Mouse (Mus musculus) heart, postnatal 0 days (tissue): Measurements from ENCODE around the gene St6galnac4. TPM values are rescaled to one million over a fixed set of nuclear protein-coding genes. Genes with fewer than 3 reads are reported as not detected.

Experiments used
- ATAC-seq: fragments of 200-750 bp; cut with Nextera tagmentation; 2 replicates; pipeline ENCODE4 v1.8.0; 2017; ENCODE audit warnings: low read depth, moderate number of reproducible peaks, moderate library complexity; ENCODE audit not compliant: insufficient read depth
- DNase-seq: peaks from one replicate; pipeline ENCODE4 v3.0.0-alpha.2; 2016; ENCODE audit warnings: low spot score
- H3K27ac ChIP-seq: fragments of 300-500 bp; sonication (generic); 2 replicates; pipeline ENCODE4 v1.5.1; 2014; ENCODE audit warnings: low read depth, mild to moderate bottlenecking
- H3K27me3 ChIP-seq: fragments of 300-500 bp; sonication (generic); 2 replicates; pipeline ENCODE4 v1.6.1; 2014; ENCODE audit warnings: low read length, mixed read lengths; ENCODE audit not compliant: control insufficient read depth, insufficient read depth
- H3K36me3 ChIP-seq: fragments of 300-500 bp; sonication (generic); replicated peaks from 2 replicates; pipeline ENCODE4 v1.6.1; 2014; ENCODE audit warnings: low read length, mixed read lengths; ENCODE audit not compliant: control insufficient read depth, insufficient read depth
- H3K4me1 ChIP-seq: fragments of 300-500 bp; sonication (generic); 2 replicates; pipeline ENCODE4 v1.6.1; 2014; ENCODE audit warnings: antibody characterized with exemption; ENCODE audit not compliant: control insufficient read depth, insufficient read depth
- H3K4me2 ChIP-seq: fragments of 300-500 bp; sonication (generic); 2 replicates; pipeline ENCODE4 v1.6.1; 2014; ENCODE audit warnings: low read depth, mild to moderate bottlenecking, low read length, moderate library complexity
- H3K4me3 ChIP-seq: fragments of 300-500 bp; sonication (generic); 2 replicates; pipeline ENCODE4 v1.5.1; 2014; ENCODE audit warnings: low read depth, low read length
- H3K9ac ChIP-seq: fragments of 300-500 bp; sonication (generic); replicated peaks from 2 replicates; pipeline ENCODE4 v1.6.1; 2014; ENCODE audit warnings: low read depth, low read length, mixed read lengths
- H3K9me3 ChIP-seq: fragments of 300-500 bp; sonication (generic); replicated peaks from 2 replicates; pipeline ENCODE4 v1.6.1; 2016; ENCODE audit warnings: low read length; ENCODE audit not compliant: control insufficient read depth
- CTCF ChIP-seq: IDR thresholded peaks from 2 replicates; pipeline ENCODE4 v1.5.1; 2016; ENCODE audit warnings: antibody characterized with exemption, control low read depth, low read depth
- EP300 ChIP-seq: IDR thresholded peaks from 2 replicates; pipeline ENCODE4 v1.6.1; 2016; ENCODE audit warnings: antibody characterized with exemption, low read depth
- WGBS: fragments of 180-500 bp; shearing (Covaris S2); extraction: QIAGEN DNeasy Blood & Tissue Kit; methylation state at CpG from one replicate; pipeline ENCODE4 v1.1.7; 2014; 5-methylcytosine and 5-hydroxymethylcytosine counted together
- polyA plus RNA-seq: library from polyadenylated mRNA; unstranded; fragments of >200 nt; fragmentation: Nextera tagmentation; extraction: Ambion mirVana; gene quantifications from 2 replicates; pipeline ENCODE4 v1.2.1, GENCODE M21; 2015
- total RNA-seq: library from RNA; depleted of rRNA; stranded (reverse); fragments of >200 nt; gene quantifications from 2 replicates; pipeline ENCODE4 v1.2.3, GENCODE M21; 2014; ENCODE audit warnings: low replicate concordance

St6galnac4 gene
- total and polyA plus RNA-seq, 2 experiments from 2014 or later: 25.5 to 25.7 TPM

DNA sequence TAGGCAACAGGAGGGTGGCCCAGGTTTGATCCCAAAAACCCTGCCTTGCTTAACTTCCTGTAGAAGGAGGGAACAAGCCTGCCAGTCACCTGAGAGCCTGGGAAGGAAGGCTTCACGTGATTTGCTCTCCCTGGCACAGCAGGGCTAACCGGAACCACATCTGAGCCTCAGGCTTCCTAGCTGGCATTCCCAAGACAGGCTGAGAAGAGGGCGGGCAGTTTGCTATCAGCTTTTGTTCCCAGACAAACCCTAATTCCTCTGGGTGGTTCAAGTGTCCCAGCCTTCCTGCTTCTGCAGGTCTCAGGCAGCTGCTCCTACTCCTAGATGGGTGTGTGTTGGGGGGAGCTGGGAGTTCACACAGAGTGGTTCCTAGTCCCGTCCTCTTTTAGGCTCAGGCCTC is 31.4 kb upstream of the St6galnac4 start:
- ATAC-seq: no peak
- no peaks in the 10 kb centered on the region for H3K9me3 ChIP-seq
- no peaks in the 10 kb centered on the region for H3K27me3 ChIP-seq
- DNase-seq: no peak
- H3K27ac ChIP-seq: peak overlapping the region; percentile 16; the same call in 1 of the 2 replicates
- 42% methylated on average over 4 of the region's 4 CpGs for WGBS
- H3K36me3 ChIP-seq: peaks cover 22% of the 10 kb centered on the region
- H3K4me1 ChIP-seq: no peaks in the 10 kb centered on the region
- no peak overlapping the region for H3K4me3 ChIP-seq
- no peak overlapping the region for H3K4me2 ChIP-seq
- TF ChIP-seq EP300: no peak
- no peak for TF ChIP-seq CTCF
- no peak overlapping the region for H3K9ac ChIP-seq

DNA sequence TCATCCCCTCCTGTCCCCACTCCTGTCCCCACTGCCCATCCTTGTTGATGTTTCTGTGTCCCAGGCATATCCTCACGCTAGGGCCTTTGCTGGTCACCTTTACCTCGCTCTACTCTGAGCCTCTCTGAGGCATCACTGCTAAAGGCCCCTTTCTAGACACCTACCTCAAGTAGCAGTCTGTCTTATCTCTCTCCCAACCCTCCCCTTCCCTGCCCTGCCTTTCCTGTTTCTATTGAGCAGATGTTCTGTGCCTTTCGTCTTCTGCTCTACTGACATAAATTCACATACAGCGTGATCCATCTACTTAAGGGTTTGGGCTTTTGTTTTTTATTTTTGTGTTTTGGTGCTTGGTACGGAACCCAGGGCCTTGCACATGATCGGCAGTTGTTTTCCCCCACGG is 30.9 kb upstream of the St6galnac4 start:
- H3K27ac ChIP-seq: peak overlapping the region; percentile 16; the same call in 1 of the 2 replicates
- TF ChIP-seq CTCF: no peak
- no peak for TF ChIP-seq EP300
- no peak for ATAC-seq
- no peak overlapping the region for H3K9ac ChIP-seq
- 70% methylated on average over 7 of the region's 7 CpGs for WGBS
- peaks cover 24% of the 10 kb centered on the region for H3K36me3 ChIP-seq
- H3K4me3 ChIP-seq: no peak overlapping the region
- no peaks in the 10 kb centered on the region for H3K4me1 ChIP-seq
- H3K4me2 ChIP-seq: no peak overlapping the region
- no peaks in the 10 kb centered on the region for H3K9me3 ChIP-seq
- no peak for DNase-seq
- no peaks in the 10 kb centered on the region for H3K27me3 ChIP-seq

- Histone ChIP-seq H3K27ac (no peak overlapping the region), H3K4me1 (no peaks in the 10 kb centered on the region), H3K4me2 (no peak overlapping the region), H3K27me3 (no peaks in the 10 kb centered on the region), H3K9ac (no peak overlapping the region), H3K9me3 (no peaks in the 10 kb centered on the region), H3K4me3 (no peak overlapping the region), H3K36me3 (peaks cover 44% of the 10 kb centered on the region)
- whole genome bisulfite sequencing: 80% methylated on average over 5 of the region's 5 CpGs
- DNase-seq: no peak
- no peak for ATAC-seq
- TF ChIP-seq EP300: no peak
- TF ChIP-seq CTCF: no peak
These were observed 27.3 kb upstream of the St6galnac4 start for GRCm38 (mm10) chr2:32559570-32559969.

- H3K36me3 ChIP-seq: peaks cover 48% of the 10 kb centered on the region
- peaks cover 16% of the 10 kb centered on the region; the same call in 1 of the 2 replicates for H3K4me1 ChIP-seq
- ATAC-seq (0 out of 2 replicates have a peak, but pooled peaks have one; percentile 33), DNase-seq (peak; percentile 80)
- H3K27me3 ChIP-seq: no peaks in the 10 kb centered on the region
- no peak overlapping the region for H3K9ac ChIP-seq
- peak overlapping the region; percentile 15; the same call in 1 of the 2 replicates for H3K27ac ChIP-seq
- no peak overlapping the region for H3K4me2 ChIP-seq
- H3K4me3 ChIP-seq: no peak overlapping the region
- 30% methylated on average over 4 of the region's 4 CpGs for WGBS
- H3K9me3 ChIP-seq: no peaks in the 10 kb centered on the region
- TF ChIP-seq EP300: no peak
- peak; percentile 88 for TF ChIP-seq CTCF
These were observed 20.3 kb upstream of the St6galnac4 start for GRCm38 (mm10) chr2:32566536-32567063.

DNA sequence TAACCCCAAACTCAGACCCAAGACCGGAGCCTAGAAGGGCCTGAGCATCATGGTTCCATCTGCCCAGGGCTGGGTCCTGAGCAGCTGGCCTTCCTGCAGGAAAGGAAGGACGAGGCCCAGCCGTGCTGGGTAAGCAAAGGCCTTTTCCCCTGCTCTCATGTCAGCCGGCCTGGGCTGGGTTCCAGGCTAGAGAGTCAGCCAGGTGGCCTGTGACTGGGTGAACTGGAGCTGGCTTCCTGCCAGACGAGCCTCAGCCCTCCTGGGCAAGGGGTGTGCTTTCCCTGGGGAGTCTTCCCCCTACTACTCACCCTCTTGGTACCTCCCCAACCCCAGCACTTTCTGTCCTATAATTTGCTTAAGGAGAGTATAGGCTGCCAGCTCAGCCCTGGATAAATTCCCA is 18.7 kb upstream of the St6galnac4 start:
- Histone ChIP-seq H3K4me1 (peaks cover 18% of the 10 kb centered on the region; the same call in 1 of the 2 replicates), H3K9me3 (no peaks in the 10 kb centered on the region), H3K4me2 (no peak overlapping the region), H3K4me3 (no peak overlapping the region), H3K27ac (peak overlapping the region; percentile 15; the same call in 1 of the 2 replicates), H3K9ac (0 out of 2 replicates have a peak overlapping the region, but pooled peaks have one; percentile 15), H3K27me3 (no peaks in the 10 kb centered on the region), H3K36me3 (peaks cover 50% of the 10 kb centered on the region)
- WGBS: 40% methylated on average over 5 of the region's 5 CpGs
- DNase-seq (no peak), ATAC-seq (no peak)
- TF ChIP-seq CTCF (no peak), EP300 (no peak)

- H3K9ac ChIP-seq: no peak overlapping the region
- no peaks in the 10 kb centered on the region for H3K27me3 ChIP-seq
- TF ChIP-seq CTCF (no peak), EP300 (no peak)
- H3K9me3 ChIP-seq: no peaks in the 10 kb centered on the region
- ATAC-seq (no peak), DNase-seq (no peak)
- H3K4me2 ChIP-seq: no peak overlapping the region
- no peak overlapping the region for H3K27ac ChIP-seq
- peaks cover 48% of the 10 kb centered on the region for H3K36me3 ChIP-seq
- 68% methylated on average over 3 of the region's 3 CpGs for WGBS
- H3K4me3 ChIP-seq: no peak overlapping the region
- peaks cover 18% of the 10 kb centered on the region; the same call in 1 of the 2 replicates for H3K4me1 ChIP-seq
These were observed 18.0 kb upstream of the St6galnac4 start for GRCm38 (mm10) chr2:32568941-32569340.
